Mouse (Mus musculus) layer of hippocampus, adult 8-10 months (tissue): ENCODE results near the gene Smc5. TPM values are rescaled to one million over a fixed set of nuclear protein-coding genes. Genes with fewer than 3 reads are reported as not detected.

Experiments used
- DNase-seq, 2 experiments: peaks; one replicate each; pipeline ENCODE4 v3.0.0; 2022; ENCODE audit warnings: low spot score in 2 of 2
- total RNA-seq, 4 experiments: library from RNA; stranded (reverse); gene quantifications; 2 replicates each; pipeline ENCODE4 v1.2.4; 2022

The Smc5 gene
- total RNA-seq, 4 experiments from 2014 or later, result 34.3 to 39.0 (median 36.3) TPM

DNA sequence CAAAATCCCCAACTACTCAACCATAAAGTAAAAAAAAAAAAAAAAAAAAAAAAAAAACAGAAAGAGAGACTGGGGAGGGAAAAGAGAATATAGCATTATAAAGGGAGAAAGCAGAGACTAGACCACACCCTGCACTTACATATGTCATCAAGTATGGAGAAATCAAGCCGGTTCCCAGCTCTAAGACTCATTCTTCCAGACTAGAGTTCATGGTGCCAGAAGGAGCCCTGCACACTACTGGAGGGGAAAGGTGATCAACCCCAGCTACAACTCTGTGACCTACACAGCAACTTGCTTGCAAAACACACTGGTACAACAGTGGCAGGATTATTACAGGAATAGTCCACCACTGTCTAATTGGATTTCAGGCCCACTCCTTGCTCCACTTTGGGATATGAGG lies 84.0 kb downstream of the Smc5 start:
- no peak for DNase-seq

DNA sequence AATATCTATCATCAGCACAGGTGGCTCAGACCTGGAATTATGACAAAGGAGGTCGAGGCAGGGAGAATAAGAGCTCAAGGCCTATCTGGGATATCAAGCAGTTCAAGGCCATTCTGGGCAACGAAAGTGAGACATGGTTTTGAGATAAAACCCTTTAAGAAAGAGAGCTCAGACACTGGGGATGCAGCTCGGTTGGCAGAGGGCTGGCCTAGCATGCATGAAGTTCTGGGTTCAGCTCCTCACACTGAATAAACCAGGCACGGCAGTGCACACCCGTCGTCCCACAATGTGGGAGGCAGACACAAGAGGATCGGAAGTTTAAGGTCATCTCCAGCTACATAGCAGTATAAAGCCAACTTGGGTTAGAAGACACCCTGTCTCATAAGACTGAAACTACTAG lies 84.7 kb downstream of the Smc5 start:
- no peak for DNase-seq

DNA sequence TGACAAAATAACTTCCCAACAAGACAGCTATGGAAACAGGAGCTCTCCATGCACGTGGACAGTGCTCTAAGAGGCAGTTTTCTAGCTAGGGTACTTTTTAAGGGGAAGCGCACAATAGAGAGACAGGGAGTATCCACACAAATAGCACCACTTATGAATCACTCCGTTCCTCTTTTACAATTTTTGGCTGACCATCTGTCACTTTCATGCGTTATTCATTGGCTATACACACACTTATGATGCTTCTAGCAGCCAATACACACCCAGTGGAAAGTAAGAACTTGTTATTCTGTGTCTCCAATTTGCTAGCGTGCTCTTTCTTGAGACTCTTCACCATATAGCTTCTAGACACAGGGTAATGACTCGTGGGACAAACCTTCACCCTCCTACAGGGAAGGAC lies 86.0 kb downstream of the Smc5 start:
- DNase-seq, result no peak

DNA sequence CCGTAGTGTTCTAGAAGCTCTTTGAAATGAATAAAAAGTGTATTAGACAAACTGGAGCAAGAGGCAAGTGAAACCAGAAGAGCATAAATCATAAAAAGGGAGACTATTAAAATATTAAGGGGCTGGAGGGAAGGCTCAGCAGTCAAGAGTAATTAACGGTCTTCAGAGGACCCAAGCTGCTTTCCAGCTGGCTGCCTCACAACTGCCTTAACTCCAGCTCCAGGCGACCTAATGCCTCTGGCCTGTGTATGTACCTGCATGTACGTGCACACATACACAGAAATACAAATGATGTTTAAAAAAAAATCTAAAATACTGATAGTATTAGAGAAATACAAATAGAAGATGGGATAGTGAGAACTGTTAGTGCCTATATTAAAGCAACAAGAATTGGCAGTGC lies 89.6 kb downstream of the Smc5 start:
- no peak for DNase-seq

DNA sequence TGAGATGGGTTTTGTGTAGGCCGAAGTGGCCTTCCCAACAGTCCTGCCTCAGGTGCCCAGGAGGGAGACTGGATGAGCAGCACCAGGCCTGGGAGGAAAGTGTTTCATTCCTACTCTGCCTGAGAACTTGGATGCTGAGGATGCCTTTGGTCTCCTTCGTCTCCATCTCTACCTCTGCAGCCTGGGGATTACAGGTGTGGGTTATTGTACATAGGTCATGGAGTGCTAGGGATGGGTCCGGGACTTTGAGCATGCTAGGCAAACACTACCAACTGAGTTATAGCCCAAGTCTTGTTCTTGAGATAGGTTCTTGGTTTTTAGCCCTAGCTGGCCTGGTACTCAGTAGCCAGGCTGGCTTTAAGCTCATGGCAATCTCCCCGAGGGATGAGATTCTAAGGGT lies 90.2 kb downstream of the Smc5 start:
- DNase-seq, result no peak

DNA sequence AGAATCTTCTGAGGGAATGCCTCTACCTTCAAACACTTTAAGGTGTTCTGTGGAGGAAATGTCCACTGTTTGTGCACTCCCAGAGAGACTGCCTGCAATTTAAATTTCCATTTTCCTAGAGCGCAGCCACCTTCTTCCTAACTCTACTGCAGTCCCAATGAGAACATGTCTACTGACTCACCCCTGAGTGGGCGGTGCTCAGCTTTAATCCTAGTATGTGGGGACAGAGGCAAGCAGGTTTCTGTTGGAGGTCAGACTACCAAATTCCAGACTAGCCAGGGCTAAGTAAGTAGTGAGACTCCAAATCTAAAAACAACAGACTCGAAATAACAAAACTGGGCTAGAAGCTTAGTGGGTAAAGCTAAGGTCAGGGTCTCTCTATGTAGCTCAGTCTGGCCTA lies 95.2 kb downstream of the Smc5 start:
- DNase-seq, result no peak

DNA sequence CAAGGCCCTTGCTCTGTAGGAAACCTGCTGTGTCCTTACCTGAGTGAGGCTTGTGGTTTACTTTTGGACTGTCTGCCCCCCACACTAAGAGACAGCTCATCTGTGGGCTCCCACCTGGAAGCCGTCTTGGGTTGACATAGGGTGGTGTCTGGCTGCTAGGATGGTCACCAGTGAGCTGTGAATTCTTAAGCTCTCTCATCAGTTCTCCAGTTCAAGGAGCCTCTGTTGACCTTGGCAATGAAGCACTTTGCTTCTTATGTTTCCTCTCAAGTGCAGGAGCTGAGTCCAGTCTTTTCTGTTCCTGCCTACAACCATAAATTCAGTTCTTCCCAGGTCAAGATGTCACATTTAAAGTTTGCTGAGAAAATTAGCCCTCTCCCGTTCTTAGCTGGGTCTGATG lies 98.2 kb downstream of the Smc5 start:
- no peak for DNase-seq

DNA sequence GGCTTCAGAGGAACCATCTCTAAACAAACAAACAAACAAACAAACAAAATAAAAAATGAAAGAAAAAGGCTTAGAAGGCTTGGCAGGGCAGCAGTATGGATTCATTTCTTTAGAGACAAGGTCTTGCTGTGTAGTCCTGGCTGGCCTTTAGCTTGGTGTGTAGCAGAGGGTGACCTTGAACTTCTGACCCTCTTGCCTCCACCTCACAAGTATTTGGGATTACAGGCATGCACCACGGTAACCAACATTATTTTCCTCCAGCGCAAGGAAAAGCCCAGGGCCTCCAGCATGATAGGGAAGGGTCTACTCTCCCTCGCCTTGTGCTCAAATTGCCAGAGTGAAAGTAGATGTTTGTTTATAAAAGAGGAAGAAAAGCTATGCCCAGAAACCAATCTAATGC lies 98.6 kb downstream of the Smc5 start:
- no peak for DNase-seq

DNA sequence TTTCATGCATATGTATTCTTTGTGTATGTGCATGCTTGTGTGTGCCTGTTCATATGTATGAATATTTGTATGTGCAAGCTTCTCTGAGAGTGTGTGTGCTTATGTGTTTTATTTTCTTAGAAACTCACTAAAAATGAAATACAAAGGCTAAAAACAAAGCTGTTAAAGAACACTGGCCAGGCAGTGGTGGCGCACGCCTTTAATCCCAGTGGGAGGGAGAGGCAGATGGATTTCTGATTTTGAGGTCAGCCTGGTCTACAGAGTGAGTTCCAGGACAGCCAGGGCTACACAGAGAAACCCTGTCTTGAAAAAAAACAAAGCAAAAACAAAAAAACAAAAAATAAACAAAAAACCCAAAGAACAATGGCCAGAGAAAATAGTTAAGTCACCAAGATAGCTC lies 102.6 kb downstream of the Smc5 start:
- no peak for DNase-seq

DNA sequence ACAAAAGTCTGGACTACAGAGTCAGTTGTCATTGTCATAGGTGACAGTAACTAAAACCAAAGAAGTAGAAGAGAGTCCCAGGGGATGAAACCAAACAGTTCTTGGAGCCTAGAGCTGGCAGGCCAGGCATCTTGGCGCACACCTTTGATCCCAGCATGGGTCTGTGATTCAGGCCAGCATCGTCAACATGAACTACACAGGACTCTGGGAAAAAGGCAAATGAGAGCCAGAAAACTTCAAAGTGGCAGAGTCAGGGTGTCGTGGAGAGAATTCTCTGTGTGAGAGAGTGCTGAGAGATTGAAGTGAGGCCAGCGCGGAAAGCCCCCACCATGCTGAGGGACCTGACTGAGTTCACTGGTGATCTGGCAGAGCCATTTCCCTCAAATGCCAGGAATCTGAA lies 103.2 kb downstream of the Smc5 start:
- no peak for DNase-seq

DNA sequence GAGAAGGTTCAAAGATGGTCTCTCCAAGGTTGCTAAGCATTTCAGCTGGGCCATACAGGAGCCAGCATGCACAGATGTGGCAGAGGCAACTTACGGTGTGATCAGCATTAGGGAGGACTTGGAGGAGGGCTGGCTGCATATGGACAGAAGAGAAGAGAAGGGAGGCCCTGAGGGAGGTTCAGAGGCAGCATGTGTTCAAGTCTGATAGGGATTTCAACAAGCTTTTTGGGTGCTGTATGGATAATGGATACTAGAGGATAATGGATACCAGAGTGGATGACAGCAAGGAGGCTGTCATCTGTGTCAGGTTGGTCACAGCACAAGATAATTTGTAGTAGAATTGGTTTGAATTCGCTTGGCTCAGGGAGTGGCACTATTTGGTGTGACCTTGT lies 104.0 kb downstream of the Smc5 start:
- no peak for DNase-seq

DNA sequence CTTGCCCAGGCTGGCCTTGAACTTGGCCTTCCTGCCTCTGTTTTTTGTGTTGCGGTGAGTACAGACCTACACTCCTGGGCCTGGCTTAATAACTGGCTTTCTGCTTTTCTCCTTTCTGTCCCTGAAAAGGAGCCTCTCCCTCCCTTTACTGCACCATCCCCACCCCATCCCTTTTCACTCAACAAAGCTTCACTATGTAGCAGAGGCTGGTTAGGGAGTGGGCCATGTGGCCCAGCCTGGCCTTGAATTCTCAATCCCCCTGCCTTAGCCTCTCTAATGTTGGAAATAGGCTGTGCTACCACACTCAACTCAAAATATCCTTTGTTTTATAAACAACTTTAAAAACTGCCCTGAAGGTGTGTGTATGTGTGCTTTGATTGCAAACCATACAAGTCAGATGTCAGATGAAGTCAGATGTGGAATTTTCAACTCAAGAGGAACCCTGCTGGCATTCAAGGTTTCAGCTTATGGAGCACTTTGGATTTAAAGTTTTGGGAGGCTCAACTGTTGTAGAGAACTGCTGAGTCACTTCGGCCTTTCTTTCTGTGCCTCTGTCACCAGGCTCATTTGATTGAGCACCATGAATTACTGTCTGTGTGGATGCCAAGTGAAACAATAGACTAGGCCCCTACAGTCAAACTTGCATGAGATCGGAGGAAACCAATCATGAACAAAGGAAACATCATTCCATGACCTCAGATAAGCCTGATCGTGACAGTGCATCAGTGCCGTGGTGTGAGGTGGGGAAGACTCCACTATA lies 104.6 kb downstream of the Smc5 start:
- no peak for DNase-seq

DNA sequence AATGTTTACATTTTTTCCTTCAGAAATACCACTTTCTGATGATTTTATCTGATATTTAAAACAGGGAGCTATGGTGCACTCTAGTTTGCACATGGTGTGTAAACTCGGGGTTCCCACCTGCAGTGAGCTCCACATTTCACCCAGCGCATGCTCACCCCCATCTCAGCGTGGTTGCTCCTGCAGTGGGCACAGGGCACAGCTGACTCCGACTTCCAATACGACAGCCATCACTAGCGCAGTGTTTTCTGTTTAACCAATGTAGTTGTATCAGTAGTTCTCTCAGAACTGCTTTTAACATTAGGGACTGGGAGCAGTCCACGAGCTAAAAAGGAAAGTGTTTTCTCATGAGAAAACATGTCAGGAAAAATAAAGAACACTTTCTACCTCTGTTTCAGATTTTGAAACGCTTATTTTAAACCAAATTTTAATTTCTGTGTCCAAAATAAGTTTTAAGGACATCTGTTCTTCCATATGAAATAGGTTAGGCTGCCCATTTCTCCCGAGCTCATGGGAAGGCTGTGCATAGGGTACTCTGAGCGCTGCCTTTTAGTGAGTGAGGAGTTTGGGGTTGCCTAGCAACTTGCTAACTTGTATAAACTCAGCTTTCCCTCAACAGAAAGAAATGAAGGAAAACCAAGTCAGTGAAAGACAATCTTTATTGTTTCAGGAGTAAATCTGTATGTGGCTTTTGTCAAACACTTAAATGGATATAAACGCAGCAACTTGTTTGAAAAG lies 107.0 kb downstream of the Smc5 start:
- DNase-seq, result no peak

DNA sequence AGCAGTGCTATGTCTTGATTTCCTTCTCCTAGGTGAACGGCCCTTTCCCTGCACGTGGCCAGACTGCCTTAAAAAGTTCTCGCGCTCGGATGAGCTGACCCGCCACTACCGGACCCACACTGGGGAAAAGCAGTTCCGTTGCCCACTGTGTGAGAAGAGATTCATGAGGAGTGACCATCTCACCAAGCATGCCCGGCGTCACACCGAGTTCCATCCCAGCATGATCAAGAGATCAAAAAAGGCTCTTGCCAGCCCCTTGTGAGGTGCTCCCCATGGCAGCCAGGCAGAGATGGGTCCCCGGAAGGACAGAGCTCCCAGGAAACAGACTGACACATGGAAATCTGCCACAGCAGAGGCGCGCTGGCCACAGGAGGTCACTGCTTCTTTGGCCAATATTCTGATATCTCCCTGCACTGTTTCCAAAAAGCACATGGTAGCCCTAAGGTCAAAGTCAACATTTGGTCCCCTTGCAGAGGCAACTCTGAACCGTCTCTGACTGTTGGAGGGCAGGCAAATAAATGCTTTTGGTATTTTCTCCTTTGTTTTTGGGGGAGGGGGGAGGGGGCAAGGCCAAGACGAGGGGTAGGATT lies 109.0 kb downstream of the Smc5 start:
- DNase-seq, result no peak

DNA sequence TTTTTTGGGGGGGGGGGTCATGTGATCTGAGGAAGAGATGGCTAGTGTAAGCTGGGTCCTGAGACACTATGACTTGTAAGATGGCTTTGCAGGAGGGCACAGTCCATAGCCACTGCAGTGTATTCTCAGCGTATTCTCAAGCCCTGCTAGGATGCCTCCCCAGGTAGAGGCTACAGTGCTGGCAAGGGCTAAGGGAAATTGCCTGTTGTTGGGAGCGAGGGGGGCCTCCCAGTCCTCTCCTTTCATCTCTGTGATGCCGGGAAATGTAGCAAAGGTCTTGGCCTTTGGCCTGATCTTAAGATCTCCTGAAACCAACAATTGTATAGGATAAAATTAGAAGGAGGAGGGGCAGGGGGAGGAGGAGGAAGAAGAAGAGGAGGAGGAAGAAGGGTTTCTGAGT lies 110.3 kb downstream of the Smc5 start:
- DNase-seq, result no peak

DNA sequence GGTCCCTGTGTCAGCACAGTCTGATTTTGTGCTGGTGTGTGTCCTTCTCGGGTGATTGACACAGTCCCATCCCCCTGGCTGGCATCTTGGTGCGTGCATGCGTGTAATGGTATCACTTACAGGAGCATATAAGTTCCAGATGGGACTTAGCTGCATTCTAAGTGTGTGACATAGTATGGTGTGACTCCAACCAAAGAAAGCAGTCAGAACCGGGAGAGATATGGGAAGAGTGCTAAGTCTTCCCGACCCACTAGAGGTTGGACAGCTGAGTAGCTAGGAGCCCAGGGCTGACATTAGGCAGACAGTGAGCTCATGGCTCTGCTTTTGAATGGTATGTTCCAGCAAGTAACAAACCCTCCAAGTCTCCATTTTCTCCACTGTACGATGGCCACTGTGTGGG lies 110.8 kb downstream of the Smc5 start:
- no peak for DNase-seq

DNA sequence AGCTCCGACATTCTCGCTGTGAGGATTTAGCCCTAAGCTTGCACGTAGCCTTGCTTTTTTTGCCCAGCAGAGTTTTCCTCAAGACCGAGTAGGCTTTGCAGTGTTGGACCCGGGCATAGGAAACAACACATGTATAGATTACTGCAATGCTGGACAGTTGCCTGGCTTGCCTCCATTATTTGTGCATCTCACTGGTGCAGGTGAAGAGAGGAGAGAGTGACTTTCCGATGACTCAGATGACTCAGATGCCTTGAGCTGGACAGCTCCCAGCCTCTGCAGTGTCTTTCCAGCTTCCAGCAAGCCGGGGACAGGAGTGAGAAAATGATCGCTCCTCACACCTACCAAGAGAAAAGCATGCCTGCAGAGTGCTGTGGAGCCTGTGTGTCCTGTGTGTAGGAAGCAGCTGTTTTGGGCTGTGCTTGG lies 111.3 kb downstream of the Smc5 start:
- no peak for DNase-seq

DNA sequence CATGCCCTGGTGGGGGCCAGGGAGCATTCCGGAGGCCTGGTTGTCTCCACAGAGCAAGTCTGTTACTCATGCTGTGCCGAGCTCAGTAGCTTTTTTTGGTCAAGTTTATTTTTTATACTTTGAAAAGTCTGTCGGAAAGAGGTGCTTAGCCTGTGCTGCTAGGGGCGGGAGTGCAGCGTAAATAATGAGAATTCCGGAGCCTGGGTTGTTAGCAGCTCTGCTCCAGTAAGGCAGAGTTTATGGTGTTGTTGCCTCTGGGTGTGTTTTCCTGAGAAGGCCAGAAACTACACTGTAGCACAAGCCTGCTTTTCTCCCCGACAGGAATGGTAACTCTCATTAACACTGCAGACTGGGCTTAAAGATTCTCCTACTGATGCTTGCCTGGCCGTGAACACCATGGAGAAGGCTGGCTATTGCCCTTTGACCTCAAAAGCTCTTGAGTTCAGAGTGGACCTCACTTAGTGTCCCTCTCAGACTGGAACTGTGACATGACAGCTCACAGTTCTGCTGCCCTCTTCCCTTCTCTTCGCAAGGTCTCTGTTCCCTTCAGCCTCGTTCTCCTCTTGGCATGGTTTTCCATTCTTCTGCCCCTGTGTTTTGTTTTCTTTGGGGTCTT lies 113.8 kb downstream of the Smc5 start:
- no peak for DNase-seq
